Mouse (Mus musculus) intestine, embryonic 16.5 days (tissue): Measurements from ENCODE around the gene Srebf1. TPM values are rescaled to one million over a fixed set of nuclear protein-coding genes. Genes with fewer than 3 reads are reported as not detected.

Source experiments
- ATAC-seq: fragments of 200-750 bp; cut with Nextera tagmentation; 2 replicates; pipeline ENCODE4 v1.8.0; 2017; ENCODE audit warnings: moderate TSS enrichment, moderate library complexity
- H3K27ac ChIP-seq: fragments of 300-500 bp; sonication (generic); 2 replicates; pipeline ENCODE4 v1.5.1; 2014; ENCODE audit warnings: mild to moderate bottlenecking, low read length
- H3K27me3 ChIP-seq: fragments of 300-500 bp; sonication (generic); replicated peaks from 2 replicates; pipeline ENCODE4 v1.6.1; 2014; ENCODE audit warnings: low read length, control low read depth, mixed read lengths; ENCODE audit not compliant: control insufficient read depth, insufficient read depth
- H3K36me3 ChIP-seq: fragments of 300-500 bp; sonication (generic); 2 replicates; pipeline ENCODE4 v1.6.1; 2014; ENCODE audit warnings: low read length, control low read depth; ENCODE audit not compliant: control insufficient read depth, insufficient read depth
- H3K4me1 ChIP-seq: fragments of 300-500 bp; sonication (generic); 2 replicates; pipeline ENCODE4 v1.6.1; 2014; ENCODE audit warnings: low read length, control low read depth, mixed read lengths; ENCODE audit not compliant: control insufficient read depth, insufficient read depth
- H3K4me2 ChIP-seq: fragments of 300-500 bp; sonication (generic); 2 replicates; pipeline ENCODE4 v1.6.1; 2014; ENCODE audit warnings: low read depth, low read length, control low read depth
- H3K4me3 ChIP-seq: fragments of 300-500 bp; sonication (generic); 2 replicates; pipeline ENCODE4 v1.5.1; 2014; ENCODE audit warnings: mild to moderate bottlenecking, low read length
- H3K9ac ChIP-seq: fragments of 300-500 bp; sonication (generic); 2 replicates; pipeline ENCODE4 v1.6.1; 2014; ENCODE audit warnings: low read depth, low read length
- H3K9me3 ChIP-seq: fragments of 300-500 bp; sonication (generic); 2 replicates; pipeline ENCODE4 v1.6.1; 2016; ENCODE audit warnings: low read length, control low read depth; ENCODE audit not compliant: control insufficient read depth
- WGBS: fragments of 180-500 bp; shearing (Covaris S2); extraction: QIAGEN DNeasy Blood & Tissue Kit; methylation state at CpG from one replicate; pipeline ENCODE4 v1.1.7; 2014; 5-methylcytosine and 5-hydroxymethylcytosine counted together
- polyA plus RNA-seq: library from polyadenylated mRNA; unstranded; fragments of >200 nt; fragmentation: Nextera tagmentation; extraction: Ambion mirVana; gene quantifications from 2 replicates; pipeline ENCODE4 v1.2.1, GENCODE M21; 2015

The Srebf1 gene
- polyA plus RNA-seq, 1 experiment from 2014 or later = 81.0 TPM

DNA sequence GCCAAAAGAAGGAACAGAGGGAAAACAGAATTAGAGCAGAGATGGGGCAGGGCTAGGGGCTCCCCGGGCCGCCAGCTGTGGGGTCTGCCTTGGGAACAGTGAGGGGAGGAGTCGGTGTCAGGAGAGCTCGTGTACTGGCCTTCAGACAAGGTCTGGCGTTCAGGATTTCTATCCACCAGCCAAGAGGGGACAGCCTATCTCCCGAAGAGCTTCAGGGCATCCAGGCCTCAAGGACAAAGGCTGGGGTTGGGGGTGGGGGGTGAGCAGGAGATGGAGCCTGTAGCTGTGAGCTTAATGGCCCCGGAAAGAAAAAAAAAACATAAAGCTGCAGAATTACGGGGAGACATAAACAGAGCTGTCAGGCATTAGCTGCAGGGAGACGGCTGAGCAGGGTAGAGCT is 53.6 kb downstream of the Srebf1 start:
- Histone ChIP-seq H3K9ac (no peak overlapping the region), H3K27me3 (no peaks in the 10 kb centered on the region), H3K9me3 (no peaks in the 10 kb centered on the region), H3K4me1 (peaks cover 52% of the 10 kb centered on the region), H3K4me2 (no peak overlapping the region), H3K36me3 (no peaks in the 10 kb centered on the region), H3K27ac (no peak overlapping the region; the same call in 1 of the 2 replicates), H3K4me3 (no peak overlapping the region)
- WGBS = 18% methylated on average over 9 of the region's 9 CpGs
- no peak for ATAC-seq

DNA sequence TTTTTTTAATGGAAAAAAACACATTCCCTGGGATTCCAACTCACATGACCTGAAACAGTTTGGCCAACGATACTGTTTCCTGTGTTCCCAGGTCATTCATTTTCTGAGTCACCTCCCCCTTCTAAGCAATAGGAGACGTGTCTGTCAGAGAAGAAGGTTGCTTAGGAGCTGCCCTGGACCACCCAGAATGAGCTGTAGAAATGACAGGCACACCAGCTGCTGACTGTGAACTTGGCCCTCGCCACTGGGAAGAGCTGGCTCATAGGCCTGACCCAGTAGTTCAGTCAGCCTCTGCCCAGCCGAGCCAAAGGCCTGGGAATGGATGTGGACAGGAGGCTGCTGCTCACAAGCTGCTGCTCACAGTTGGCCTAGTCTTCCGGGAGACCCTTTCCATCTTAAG is 57.3 kb downstream of the Srebf1 start:
- WGBS = 39% methylated on average over 5 of the region's 5 CpGs
- Histone ChIP-seq H3K4me1 (peaks cover 40% of the 10 kb centered on the region), H3K36me3 (no peaks in the 10 kb centered on the region), H3K27me3 (no peaks in the 10 kb centered on the region), H3K27ac (no peak overlapping the region), H3K9ac (no peak overlapping the region), H3K9me3 (no peaks in the 10 kb centered on the region), H3K4me3 (no peak overlapping the region), H3K4me2 (no peak overlapping the region)
- no peak for ATAC-seq

DNA sequence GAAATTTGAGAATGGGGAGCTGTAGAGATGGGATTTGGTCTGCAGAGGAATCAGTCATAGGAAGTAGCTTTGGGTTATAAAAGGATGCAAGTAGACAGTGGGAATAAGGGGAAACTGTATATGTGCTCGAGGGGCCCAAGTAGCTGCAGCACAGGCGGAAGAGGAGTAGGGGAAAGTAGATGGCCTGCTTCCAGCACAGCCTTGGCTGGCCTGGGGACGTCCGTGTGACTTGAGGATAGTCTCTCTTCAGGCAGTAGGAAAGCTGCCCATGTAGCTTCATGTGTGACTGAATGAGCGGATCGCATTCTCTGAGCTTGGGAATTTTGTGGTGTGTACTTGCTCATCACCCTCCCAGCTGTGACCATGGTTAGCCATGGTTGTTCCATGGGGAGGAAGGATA is 57.9 kb downstream of the Srebf1 start:
- H3K9me3 ChIP-seq = no peaks in the 10 kb centered on the region
- no peaks in the 10 kb centered on the region for H3K36me3 ChIP-seq
- no peak overlapping the region for H3K4me3 ChIP-seq
- 62% methylated on average over 6 of the region's 6 CpGs for WGBS
- H3K4me1 ChIP-seq = peaks cover 40% of the 10 kb centered on the region
- no peak overlapping the region for H3K27ac ChIP-seq
- H3K9ac ChIP-seq = no peak overlapping the region
- H3K27me3 ChIP-seq = no peaks in the 10 kb centered on the region
- no peak overlapping the region for H3K4me2 ChIP-seq
- no peak for ATAC-seq

DNA sequence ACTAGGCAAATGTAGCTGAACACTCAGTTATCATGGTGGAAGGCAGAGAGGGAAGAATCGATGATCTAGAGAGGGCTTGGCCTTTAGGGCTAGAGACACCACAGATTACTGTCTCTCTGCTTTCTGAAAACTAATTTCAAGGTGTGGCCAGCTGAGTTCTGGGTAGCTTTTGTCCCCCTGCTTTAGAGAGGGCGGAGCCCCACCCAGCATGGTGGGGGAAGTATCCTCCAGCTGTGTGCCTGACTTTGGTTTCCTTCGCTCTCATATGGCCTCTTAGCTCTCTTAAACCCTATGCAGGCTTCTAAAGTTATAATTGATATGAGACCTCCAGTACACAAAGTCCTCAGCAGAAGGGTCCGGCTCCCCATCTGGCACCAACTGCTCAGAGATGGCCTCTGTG is 59.0 kb downstream of the Srebf1 start:
- WGBS = 87% methylated on average over 4 of the region's 4 CpGs
- no peak overlapping the region for H3K4me3 ChIP-seq
- H3K27ac ChIP-seq = no peak overlapping the region
- H3K27me3 ChIP-seq = no peaks in the 10 kb centered on the region
- ATAC-seq = no peak
- no peak overlapping the region for H3K4me2 ChIP-seq
- peaks cover 32% of the 10 kb centered on the region for H3K4me1 ChIP-seq
- no peak overlapping the region for H3K9ac ChIP-seq
- no peaks in the 10 kb centered on the region for H3K9me3 ChIP-seq
- no peaks in the 10 kb centered on the region for H3K36me3 ChIP-seq

DNA sequence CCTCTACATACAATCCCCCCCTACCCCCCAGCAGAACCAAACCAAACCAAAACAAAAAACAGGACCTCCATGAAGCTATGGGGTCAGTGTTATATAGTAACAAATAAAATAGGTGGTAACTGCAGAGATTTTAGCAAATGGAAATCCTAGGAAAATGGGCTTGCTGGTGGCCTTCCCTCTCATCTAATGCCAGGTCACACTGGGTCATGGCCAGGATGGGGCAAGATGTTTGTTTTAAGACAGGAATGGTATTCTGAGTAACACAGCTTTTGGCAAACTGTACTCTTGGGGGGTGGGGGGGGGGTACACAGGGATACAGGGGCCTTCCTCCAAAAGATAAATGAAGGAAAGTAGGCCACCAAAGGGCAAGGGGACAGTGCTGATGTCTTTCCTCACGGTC is 59.8 kb downstream of the Srebf1 start:
- 83% methylated on average over 1 of the region's 1 CpGs for WGBS

DNA sequence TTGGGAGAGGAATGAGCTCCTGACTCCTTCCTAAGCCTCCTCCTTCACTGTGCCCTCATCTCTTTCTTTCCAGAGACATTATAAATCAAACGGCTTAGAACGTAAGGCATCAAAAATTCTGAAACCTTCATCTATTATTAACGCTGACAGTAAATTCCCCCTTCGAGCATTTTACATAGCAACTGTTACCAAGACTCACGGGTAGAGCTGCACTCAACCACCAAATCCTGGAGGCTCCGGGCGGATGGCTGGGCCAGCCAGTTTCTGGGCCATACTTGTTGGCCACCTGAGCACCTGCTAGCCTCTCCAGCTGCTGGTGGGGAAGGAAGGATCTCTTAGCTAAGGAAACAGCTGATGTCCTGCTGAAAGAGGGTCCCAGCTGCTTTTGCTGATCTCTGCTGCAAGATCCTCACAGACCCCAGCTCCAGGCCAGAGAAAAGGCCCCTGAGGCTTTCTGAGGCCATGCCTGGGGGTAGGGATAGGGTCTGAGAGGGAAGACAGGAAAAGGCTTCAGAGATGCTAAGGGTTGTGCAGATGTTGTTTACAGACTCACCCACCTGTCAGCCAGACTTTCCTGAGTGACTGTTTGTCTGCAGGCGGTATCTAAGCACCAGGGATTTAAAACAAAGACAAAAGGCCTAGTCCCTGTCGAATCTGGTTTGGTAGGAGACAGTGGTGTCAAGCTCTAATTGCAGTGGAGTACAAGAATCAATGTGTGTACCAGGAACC is 61.1 kb downstream of the Srebf1 start:
- no peak for ATAC-seq
- no peak overlapping the region for H3K4me3 ChIP-seq
- no peak overlapping the region for H3K27ac ChIP-seq
- WGBS = 57% methylated on average over 9 of the region's 9 CpGs
- no peak overlapping the region for H3K4me2 ChIP-seq
- H3K9ac ChIP-seq = no peak overlapping the region
- no peaks in the 10 kb centered on the region for H3K36me3 ChIP-seq
- peaks cover 20% of the 10 kb centered on the region for H3K4me1 ChIP-seq
- H3K27me3 ChIP-seq = no peaks in the 10 kb centered on the region
- no peaks in the 10 kb centered on the region for H3K9me3 ChIP-seq

More for the DNA sequence above, 59.8 kb downstream of the Srebf1 start:
- Histone ChIP-seq H3K4me1 (peaks cover 24% of the 10 kb centered on the region), H3K36me3 (no peaks in the 10 kb centered on the region), H3K4me3 (no peak overlapping the region), H3K4me2 (no peak overlapping the region), H3K27me3 (no peaks in the 10 kb centered on the region), H3K9me3 (no peaks in the 10 kb centered on the region), H3K27ac (no peak overlapping the region), H3K9ac (no peak overlapping the region)
- no peak for ATAC-seq

DNA sequence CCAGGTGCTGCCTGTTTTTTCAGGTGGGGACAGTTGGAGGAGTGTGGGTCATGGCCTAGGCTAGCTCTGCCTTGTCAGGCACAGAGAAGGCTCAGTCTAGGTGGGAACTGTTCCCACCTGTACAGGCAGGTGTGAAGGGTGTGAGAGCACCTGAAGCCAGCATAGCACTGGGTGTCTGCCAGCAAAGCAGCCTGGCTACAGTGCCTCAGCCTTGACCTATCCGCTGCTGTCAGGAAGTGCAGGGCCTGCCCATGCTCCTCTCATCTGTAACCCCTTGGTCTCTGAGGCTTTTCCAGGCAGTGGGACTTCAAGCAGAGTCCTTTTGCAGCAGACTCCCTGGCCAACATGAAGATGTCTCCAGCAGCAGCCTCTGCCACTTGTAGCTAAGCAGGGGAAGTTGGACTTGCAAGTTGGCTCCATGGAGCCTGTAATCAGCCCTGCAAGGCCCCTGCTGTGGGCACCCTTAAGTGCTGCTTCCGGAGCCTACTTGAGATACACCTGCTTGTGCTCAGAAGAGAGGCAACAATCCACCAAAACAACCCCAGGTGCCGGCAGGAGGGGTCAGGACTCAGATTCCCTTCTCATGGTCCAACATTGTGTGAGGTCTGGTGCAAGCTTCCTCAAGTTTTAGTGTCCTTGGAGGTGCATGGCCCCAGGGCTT is 61.8 kb downstream of the Srebf1 start:
- H3K27ac ChIP-seq = no peak overlapping the region
- H3K4me2 ChIP-seq = no peak overlapping the region
- H3K4me3 ChIP-seq = no peak overlapping the region
- 55% methylated on average over 3 of the region's 3 CpGs for WGBS
- peaks cover 20% of the 10 kb centered on the region for H3K4me1 ChIP-seq
- no peak for ATAC-seq
- no peaks in the 10 kb centered on the region for H3K27me3 ChIP-seq
- H3K9me3 ChIP-seq = no peaks in the 10 kb centered on the region
- H3K9ac ChIP-seq = no peak overlapping the region
- H3K36me3 ChIP-seq = no peaks in the 10 kb centered on the region

DNA sequence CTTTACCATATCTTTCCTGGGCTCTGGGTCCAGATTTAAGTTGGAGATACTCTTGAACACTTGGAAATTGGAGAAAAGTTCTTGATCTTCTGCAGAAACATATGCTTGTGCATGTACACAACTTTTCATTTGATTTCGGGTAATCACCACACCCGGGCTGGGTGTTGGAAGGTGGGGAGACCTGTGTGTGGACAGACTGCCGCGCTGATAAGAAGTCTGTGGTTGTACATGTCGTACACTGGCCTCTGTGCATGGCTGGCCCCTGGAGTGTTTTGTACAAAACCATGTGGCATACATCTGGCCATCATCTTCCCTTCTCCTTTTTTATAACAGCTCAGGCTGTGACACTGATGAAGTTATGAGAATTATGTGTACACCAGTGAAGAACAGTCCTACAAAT is 62.4 kb downstream of the Srebf1 start:
- H3K27me3 ChIP-seq = no peaks in the 10 kb centered on the region
- H3K9me3 ChIP-seq = no peaks in the 10 kb centered on the region
- no peak overlapping the region for H3K4me3 ChIP-seq
- no peaks in the 10 kb centered on the region for H3K36me3 ChIP-seq
- no peak overlapping the region for H3K4me2 ChIP-seq
- ATAC-seq = no peak
- WGBS = 75% methylated on average over 5 of the region's 5 CpGs
- H3K27ac ChIP-seq = no peak overlapping the region
- peaks cover 18% of the 10 kb centered on the region for H3K4me1 ChIP-seq
- H3K9ac ChIP-seq = no peak overlapping the region

DNA sequence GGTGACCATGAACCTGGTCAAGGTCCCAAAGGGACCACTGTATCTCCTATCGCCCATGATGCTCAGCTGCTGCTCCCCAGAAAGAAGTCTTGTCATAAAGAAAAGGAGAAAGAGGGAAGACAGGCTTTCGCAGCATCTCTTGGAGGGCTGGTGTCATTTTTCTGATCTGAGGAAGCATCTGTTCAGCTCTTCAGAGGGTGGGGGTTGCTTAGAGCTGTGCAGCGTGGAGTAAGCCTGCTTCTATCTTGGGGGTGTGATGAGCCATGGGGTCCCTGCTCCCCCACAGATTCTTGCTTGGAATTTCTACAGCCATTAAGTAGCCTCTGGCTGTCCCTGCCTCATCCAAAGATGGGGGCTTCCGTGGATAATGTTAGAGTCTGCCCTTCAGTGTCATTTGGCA is 64.1 kb downstream of the Srebf1 start:
- Histone ChIP-seq H3K36me3 (no peaks in the 10 kb centered on the region), H3K9ac (no peak overlapping the region), H3K4me2 (no peak overlapping the region), H3K27ac (no peak overlapping the region), H3K9me3 (no peaks in the 10 kb centered on the region), H3K4me3 (no peak overlapping the region), H3K27me3 (no peaks in the 10 kb centered on the region), H3K4me1 (peaks cover 5% of the 10 kb centered on the region; the same call in 1 of the 2 replicates)
- no peak for ATAC-seq
- WGBS = 76% methylated on average over 4 of the region's 4 CpGs
